Mouse (Mus musculus): ENCODE results near the gene Malsu1.

DNA sequence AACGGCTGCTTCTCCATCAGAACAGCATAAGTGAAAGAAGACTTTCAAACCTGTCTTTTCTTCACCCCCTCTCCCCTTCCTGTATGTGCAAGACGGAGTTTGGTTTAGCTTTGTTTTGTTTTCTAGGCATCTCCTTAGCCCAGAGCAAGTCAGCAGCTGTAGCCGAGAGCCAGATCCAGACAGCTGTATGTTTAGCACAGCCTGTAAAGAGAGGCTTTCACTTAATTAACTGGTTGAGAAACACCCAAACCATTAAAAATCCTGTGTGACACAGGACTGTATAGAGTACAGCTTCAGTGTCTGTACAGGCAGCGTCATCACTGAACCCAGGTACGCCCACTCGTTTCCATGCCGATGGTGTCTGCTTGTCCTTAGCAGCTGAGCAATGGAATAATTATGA lies 48.3 kb upstream of the Malsu1 start:
- TF ChIP-seq CTCF (IDR thresholded peaks at IDR 0.05; ENCODE audit: low read depth) (no peak), EP300 (IDR thresholded peaks at IDR 0.05; ENCODE audit: low read depth) (no peak)
